Mouse (Mus musculus): ENCODE data around the gene Zc3h12a. TPM values are rescaled to one million over a fixed set of nuclear protein-coding genes. Genes with fewer than 3 reads are reported as not detected.

Zc3h12a gene
- polyA plus RNA-seq, 1 experiment from 2014 or later, result 1.6 TPM

GRCm38 (mm10) chr4:125152469-125152868 is 24.8 kb upstream of the Zc3h12a start:
- Histone ChIP-seq H3K36me3 (ENCODE audit: insufficient read depth, low read length) (no peaks in the 10 kb centered on the region), H3K4me1 (ENCODE audit: insufficient read depth, low read depth, low read length) (no peaks in the 10 kb centered on the region), H3K27ac (ENCODE audit: low read length) (no peak overlapping the region), H3K4me3 (ENCODE audit: low read depth, low read length) (no peak overlapping the region), H3K4me2 (replicated peaks; ENCODE audit: low read depth, low read length) (no peak overlapping the region), H3K9me3 (ENCODE audit: low read length) (no peaks in the 10 kb centered on the region), H3K27me3 (replicated peaks; ENCODE audit: insufficient read depth, low read length) (no peaks in the 10 kb centered on the region), H3K9ac (replicated peaks; ENCODE audit: low read depth) (no peak overlapping the region)
- WGBS, result 83% methylated on average over 6 of the region's 6 CpGs
- DNase-seq (ENCODE audit: low spot score) (no peak), ATAC-seq (no peak)
- no peak for TF ChIP-seq CTCF (IDR thresholded peaks at IDR 0.05)

- DNase-seq (ENCODE audit: low spot score), result no peak
- Histone ChIP-seq H3K27ac (ENCODE audit: low read length) (no peak overlapping the region), H3K9me3 (ENCODE audit: low read length) (no peaks in the 10 kb centered on the region), H3K36me3 (ENCODE audit: insufficient read depth, low read length) (no peaks in the 10 kb centered on the region), H3K27me3 (replicated peaks; ENCODE audit: insufficient read depth, low read length) (no peaks in the 10 kb centered on the region), H3K4me3 (ENCODE audit: low read depth, low read length) (no peak overlapping the region), H3K9ac (replicated peaks; ENCODE audit: low read depth) (no peak overlapping the region), H3K4me1 (ENCODE audit: insufficient read depth, low read depth, low read length) (no peaks in the 10 kb centered on the region), H3K4me2 (replicated peaks; ENCODE audit: low read depth, low read length) (no peak overlapping the region)
- WGBS, result 39% methylated on average over 5 of the region's 5 CpGs
- ATAC-seq, result no peak
- no peak for TF ChIP-seq EP300 (IDR thresholded peaks at IDR 0.05)
- no peak for TF ChIP-seq CTCF (IDR thresholded peaks at IDR 0.05)
These were observed 21.8 kb upstream of the Zc3h12a start for GRCm38 (mm10) chr4:125149460-125149859.

- Histone ChIP-seq H3K9ac (replicated peaks; ENCODE audit: low read depth) (no peak overlapping the region), H3K4me1 (ENCODE audit: insufficient read depth, low read depth, low read length) (no peaks in the 10 kb centered on the region), H3K36me3 (ENCODE audit: insufficient read depth, low read length) (no peaks in the 10 kb centered on the region), H3K4me2 (replicated peaks; ENCODE audit: low read depth, low read length) (no peak overlapping the region), H3K9me3 (ENCODE audit: low read length) (no peaks in the 10 kb centered on the region), H3K27ac (ENCODE audit: low read length) (no peak overlapping the region), H3K27me3 (replicated peaks; ENCODE audit: insufficient read depth, low read length) (no peaks in the 10 kb centered on the region), H3K4me3 (ENCODE audit: low read depth, low read length) (no peak overlapping the region)
- DNase-seq (ENCODE audit: low spot score), result no peak
- no peak for ATAC-seq
- TF ChIP-seq CTCF (IDR thresholded peaks at IDR 0.05) (no peak), EP300 (IDR thresholded peaks at IDR 0.05) (no peak)
- 85% methylated on average over 4 of the region's 4 CpGs for WGBS
These were observed 20.3 kb upstream of the Zc3h12a start for GRCm38 (mm10) chr4:125147970-125148369.

DNA sequence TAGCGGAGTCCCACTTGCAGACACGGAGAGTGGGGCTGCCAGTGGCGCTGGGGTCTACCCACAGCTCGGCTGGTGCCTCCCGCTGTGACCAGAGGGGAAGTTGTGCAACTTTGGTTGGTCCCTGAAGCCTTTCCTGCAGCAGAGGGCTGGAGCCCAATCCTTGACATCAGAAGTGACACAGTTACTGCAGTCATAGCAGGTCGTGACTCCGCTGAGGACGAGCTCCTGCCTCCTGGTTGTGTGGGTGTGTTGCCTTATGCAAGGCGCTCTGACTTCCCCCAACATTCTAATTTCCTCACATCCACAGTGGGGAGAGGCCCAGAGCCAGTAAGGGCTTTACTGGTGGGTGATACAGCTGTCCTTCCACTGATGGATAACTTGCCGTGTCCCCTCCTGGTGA is 17.6 kb upstream of the Zc3h12a start:
- Histone ChIP-seq H3K4me1 (ENCODE audit: insufficient read depth, low read depth, low read length) (no peaks in the 10 kb centered on the region), H3K27ac (ENCODE audit: low read length) (no peak overlapping the region), H3K36me3 (ENCODE audit: insufficient read depth, low read length) (no peaks in the 10 kb centered on the region), H3K9me3 (ENCODE audit: low read length) (no peaks in the 10 kb centered on the region), H3K9ac (replicated peaks; ENCODE audit: low read depth) (no peak overlapping the region), H3K4me2 (replicated peaks; ENCODE audit: low read depth, low read length) (no peak overlapping the region; the same call in 1 of the 2 replicates), H3K4me3 (ENCODE audit: low read depth, low read length) (no peak overlapping the region), H3K27me3 (replicated peaks; ENCODE audit: insufficient read depth, low read length) (no peaks in the 10 kb centered on the region)
- WGBS, result 28% methylated on average over 10 of the region's 10 CpGs
- TF ChIP-seq EP300 (IDR thresholded peaks at IDR 0.05) (no peak), CTCF (IDR thresholded peaks at IDR 0.05) (no peak)
- DNase-seq (ENCODE audit: low spot score) (peak; percentile 46), ATAC-seq (peak; percentile 47; the same call in 1 of the 2 replicates)

- Histone ChIP-seq H3K27ac (ENCODE audit: low read length) (no peak overlapping the region), H3K36me3 (ENCODE audit: insufficient read depth, low read length) (no peaks in the 10 kb centered on the region), H3K9me3 (ENCODE audit: low read length) (no peaks in the 10 kb centered on the region), H3K27me3 (replicated peaks; ENCODE audit: insufficient read depth, low read length) (no peaks in the 10 kb centered on the region), H3K4me3 (ENCODE audit: low read depth, low read length) (no peak overlapping the region), H3K4me2 (replicated peaks; ENCODE audit: low read depth, low read length) (no peak overlapping the region; the same call in 1 of the 2 replicates), H3K9ac (replicated peaks; ENCODE audit: low read depth) (no peak overlapping the region), H3K4me1 (ENCODE audit: insufficient read depth, low read depth, low read length) (no peaks in the 10 kb centered on the region)
- no peak for TF ChIP-seq CTCF (IDR thresholded peaks at IDR 0.05)
- TF ChIP-seq EP300 (IDR thresholded peaks at IDR 0.05), result no peak
- 39% methylated on average over 7 of the region's 7 CpGs for WGBS
- no peak for ATAC-seq
- DNase-seq (ENCODE audit: low spot score), result no peak
These were observed 17.0 kb upstream of the Zc3h12a start for GRCm38 (mm10) chr4:125144627-125145026.

- no peak overlapping the region for H3K9ac ChIP-seq (replicated peaks; ENCODE audit: low read depth)
- WGBS, result 64% methylated on average over 5 of the region's 5 CpGs
These were observed 16.6 kb upstream of the Zc3h12a start for GRCm38 (mm10) chr4:125144211-125144610.

GRCm38 (mm10) chr4:125138321-125138720 is 10.7 kb upstream of the Zc3h12a start:
- H3K4me1 ChIP-seq (ENCODE audit: insufficient read depth, low read depth, low read length), result no peaks in the 10 kb centered on the region
- no peak overlapping the region for H3K4me2 ChIP-seq (replicated peaks; ENCODE audit: low read depth, low read length)
- H3K4me3 ChIP-seq (ENCODE audit: low read depth, low read length), result no peak overlapping the region
- ATAC-seq (no peak), DNase-seq (ENCODE audit: low spot score) (no peak)
- H3K36me3 ChIP-seq (ENCODE audit: insufficient read depth, low read length), result no peaks in the 10 kb centered on the region
- no peak overlapping the region for H3K27ac ChIP-seq (ENCODE audit: low read length)
- no peaks in the 10 kb centered on the region for H3K27me3 ChIP-seq (replicated peaks; ENCODE audit: insufficient read depth, low read length)
- no peak for TF ChIP-seq CTCF (IDR thresholded peaks at IDR 0.05)
- TF ChIP-seq EP300 (IDR thresholded peaks at IDR 0.05), result no peak
- no peak overlapping the region for H3K9ac ChIP-seq (replicated peaks; ENCODE audit: low read depth)
- 36% methylated on average over 7 of the region's 7 CpGs for WGBS
- no peaks in the 10 kb centered on the region for H3K9me3 ChIP-seq (ENCODE audit: low read length)

More at GRCm38 (mm10) chr4:125144211-125144610, 16.6 kb upstream of the Zc3h12a start:
- TF ChIP-seq CTCF (IDR thresholded peaks at IDR 0.05), result no peak
- Histone ChIP-seq H3K27me3 (replicated peaks; ENCODE audit: insufficient read depth, low read length) (no peaks in the 10 kb centered on the region), H3K36me3 (ENCODE audit: insufficient read depth, low read length) (no peaks in the 10 kb centered on the region), H3K27ac (ENCODE audit: low read length) (no peak overlapping the region), H3K4me2 (replicated peaks; ENCODE audit: low read depth, low read length) (no peak overlapping the region), H3K4me3 (ENCODE audit: low read depth, low read length) (no peak overlapping the region), H3K9me3 (ENCODE audit: low read length) (no peaks in the 10 kb centered on the region), H3K4me1 (ENCODE audit: insufficient read depth, low read depth, low read length) (no peaks in the 10 kb centered on the region)
- ATAC-seq, result no peak
- DNase-seq (ENCODE audit: low spot score), result no peak
